14 mouse cellular contexts compared by ENCODE assay signal in the genomic region with DNA sequence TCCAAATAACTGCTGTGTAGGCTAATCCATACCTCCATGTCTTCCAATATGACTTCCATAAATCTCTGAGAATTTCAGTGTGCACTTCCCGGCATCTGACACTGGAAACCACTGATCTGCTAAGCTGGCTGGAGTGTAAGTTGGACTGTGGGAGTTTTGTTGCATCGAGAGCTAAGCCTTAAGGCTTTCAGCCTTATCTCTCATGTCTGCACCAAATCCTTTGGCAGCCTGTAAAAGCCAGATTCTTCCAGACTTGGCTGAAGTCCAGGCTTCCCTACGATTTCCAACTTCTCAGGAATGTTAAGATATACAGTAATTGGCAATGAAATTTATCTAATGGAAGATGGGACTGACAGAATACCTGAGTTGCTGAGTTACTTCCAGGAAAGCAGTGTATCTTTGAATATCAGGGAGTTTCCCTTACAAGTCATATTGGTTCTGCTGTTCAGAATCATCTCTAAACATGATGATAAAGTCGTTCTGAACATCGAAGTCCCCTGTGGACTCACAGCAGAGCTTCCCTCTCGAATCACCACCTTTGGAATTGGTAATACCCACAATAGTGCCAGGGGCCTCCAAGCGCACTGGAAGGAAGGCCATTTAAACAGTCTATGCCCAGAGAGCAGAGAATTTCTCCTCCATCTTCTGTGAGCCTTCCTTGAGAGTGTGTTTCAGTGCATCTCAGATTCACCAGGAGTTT.
DNase-seq lines count a peak whose midpoint lies in the region; ATAC-seq and TF ChIP-seq lines count a peak whose summit lies in the region.
"Had no signal": no experiment of that assay in that cellular context is flagged by ENCODE, and none has a peak within 500 bp of the region (broad histone marks: within the 10 kb centered on the region; RNA-seq: fewer than 3 reads in every experiment).

No protein-coding gene starts in this region.

- H3K27ac ChIP-seq in heart, embryonic 10.5 days: peak overlapping the region; percentile 67; the same call in 1 of the 2 replicates
- H3K27ac ChIP-seq in limb, embryonic 14.5 days (replicated peaks; ENCODE audit: low read depth, low read length): no peak overlapping the region
- no peak overlapping the region for H3K27ac ChIP-seq in limb, embryonic 10.5 days
- H3K27ac ChIP-seq in embryonic facial prominence, embryonic 14.5 days (replicated peaks; ENCODE audit: low read depth, low read length): 0 out of 2 replicates have a peak overlapping the region, but pooled peaks have one; percentile 22
- H3K27ac ChIP-seq in stomach, embryonic 15.5 days: peak overlapping the region; percentile 72; the same call in 1 of the 2 replicates
- H3K27ac ChIP-seq: forebrain, embryonic 12.5 days; hindbrain, embryonic 14.5 days; layer of hippocampus, adult 2 months; neural tube, embryonic 15.5 days had no signal

- no peak overlapping the region for H3K4me3 ChIP-seq in heart, embryonic 10.5 days
- H3K4me3 ChIP-seq in limb, embryonic 14.5 days (replicated peaks; ENCODE audit: low read length): no peak overlapping the region
- H3K4me3 ChIP-seq in limb, embryonic 10.5 days: no peak overlapping the region
- no peak overlapping the region for H3K4me3 ChIP-seq in embryonic facial prominence, embryonic 14.5 days (ENCODE audit: low read depth, low read length)
- H3K4me3 ChIP-seq in stomach, embryonic 15.5 days (replicated peaks): no peak overlapping the region
- H3K4me3 ChIP-seq: forebrain, embryonic 12.5 days; layer of hippocampus, adult 2 months; neural tube, embryonic 15.5 days had no signal

- H3K9ac ChIP-seq in limb, embryonic 14.5 days (ENCODE audit: low read depth, low read length, severe bottlenecking): no peak overlapping the region
- no peak overlapping the region for H3K9ac ChIP-seq in embryonic facial prominence, embryonic 14.5 days (ENCODE audit: low read depth, low read length)
- no peak overlapping the region for H3K9ac ChIP-seq in stomach, embryonic 15.5 days
- H3K9ac ChIP-seq: forebrain, embryonic 12.5 days; hindbrain, embryonic 14.5 days; neural tube, embryonic 15.5 days had no signal

- H3K4me2 ChIP-seq in limb, embryonic 14.5 days (replicated peaks; ENCODE audit: low read depth, low read length, severe bottlenecking): no peak overlapping the region
- no peak overlapping the region for H3K4me2 ChIP-seq in embryonic facial prominence, embryonic 14.5 days (ENCODE audit: low read depth, low read length)
- H3K4me2 ChIP-seq in stomach, embryonic 15.5 days: no peak overlapping the region
- H3K4me2 ChIP-seq: forebrain, embryonic 12.5 days; hindbrain, embryonic 14.5 days; neural tube, embryonic 15.5 days had no signal

- peaks cover 29% of the 10 kb centered on the region for H3K27me3 ChIP-seq in heart, embryonic 10.5 days (ENCODE audit: insufficient read depth, poor library complexity, severe bottlenecking)
- H3K27me3 ChIP-seq in limb, embryonic 14.5 days (ENCODE audit: control insufficient read depth, insufficient read depth, low read length): no peaks in the 10 kb centered on the region
- H3K27me3 ChIP-seq in limb, embryonic 10.5 days (ENCODE audit: low read depth, poor library complexity, severe bottlenecking): peaks cover 20% of the 10 kb centered on the region; the same call in 1 of the 2 replicates
- H3K27me3 ChIP-seq in embryonic facial prominence, embryonic 14.5 days (replicated peaks; ENCODE audit: control insufficient read depth, insufficient read depth, low read length): peaks cover 6% of the 10 kb centered on the region; the same call in 1 of the 2 replicates
- no peaks in the 10 kb centered on the region for H3K27me3 ChIP-seq in stomach, embryonic 15.5 days (replicated peaks)
- H3K27me3 ChIP-seq: forebrain, embryonic 12.5 days; neural tube, embryonic 15.5 days had no signal

- no peaks in the 10 kb centered on the region for H3K36me3 ChIP-seq in heart, embryonic 10.5 days
- no peaks in the 10 kb centered on the region for H3K36me3 ChIP-seq in limb, embryonic 14.5 days (ENCODE audit: control insufficient read depth, insufficient read depth, low read length)
- no peaks in the 10 kb centered on the region for H3K36me3 ChIP-seq in limb, embryonic 10.5 days
- no peaks in the 10 kb centered on the region for H3K36me3 ChIP-seq in embryonic facial prominence, embryonic 14.5 days (ENCODE audit: control insufficient read depth, insufficient read depth, low read length)
- H3K36me3 ChIP-seq in stomach, embryonic 15.5 days: no peaks in the 10 kb centered on the region
- H3K36me3 ChIP-seq: forebrain, embryonic 12.5 days; neural tube, embryonic 15.5 days had no signal

- ATAC-seq in limb, embryonic 14.5 days (ENCODE audit: low FRiP score, low read depth): no peak
- ATAC-seq in embryonic facial prominence, embryonic 14.5 days (ENCODE audit: low read depth): 0 out of 2 replicates have a peak, but pooled peaks have one; percentile 33
- ATAC-seq in stomach, embryonic 15.5 days (ENCODE audit: insufficient read depth, low FRiP score, low read depth): peak; percentile 27; the same call in 1 of the 2 replicates

- WGBS in heart, embryonic 10.5 days: 30% methylated on average over 7 of the region's 7 CpGs
- WGBS in limb, embryonic 14.5 days: 40% methylated on average over 7 of the region's 7 CpGs
- WGBS in limb, embryonic 10.5 days: 70% methylated on average over 7 of the region's 7 CpGs
- 55% methylated on average over 7 of the region's 7 CpGs for WGBS in embryonic facial prominence, embryonic 14.5 days
- 40% methylated on average over 7 of the region's 7 CpGs for WGBS in stomach, embryonic 15.5 days

- no peak for TF ChIP-seq POLR2A in limb, embryonic 14.5 days (IDR thresholded peaks at IDR 0.05; ENCODE audit: borderline replicate concordance, extremely low read depth, insufficient read depth, insufficient read length)

- no peaks in the 10 kb centered on the region for H3K9me3 ChIP-seq in heart, embryonic 10.5 days
- no peaks in the 10 kb centered on the region for H3K9me3 ChIP-seq in limb, embryonic 14.5 days (ENCODE audit: control insufficient read depth, low read length)
- no peaks in the 10 kb centered on the region for H3K9me3 ChIP-seq in limb, embryonic 10.5 days (replicated peaks)
- no peaks in the 10 kb centered on the region for H3K9me3 ChIP-seq in embryonic facial prominence, embryonic 14.5 days (ENCODE audit: control insufficient read depth, low read length)
- no peaks in the 10 kb centered on the region for H3K9me3 ChIP-seq in stomach, embryonic 15.5 days
- H3K9me3 ChIP-seq: forebrain, embryonic 12.5 days; neural tube, embryonic 15.5 days had no signal

- DNase-seq in heart, embryonic 10.5 days (ENCODE audit: low spot score): no peak
- no peak for DNase-seq in heart, adult 18-20 months
- DNase-seq in limb, embryonic 14.5 days (ENCODE audit: low spot score): peak; percentile 54
- DNase-seq in limb, embryonic 10.5 days (ENCODE audit: low spot score): no peak
- peak; percentile 56 for DNase-seq in embryonic facial prominence, embryonic 14.5 days (ENCODE audit: low spot score)
- no peak for DNase-seq in layer of hippocampus, adult 11-12 months (ENCODE audit: low spot score)
- DNase-seq: cerebellum, adult 2 months; gastrocnemius, postnatal 14 days; liver had no signal

- peaks cover 21% of the 10 kb centered on the region for H3K4me1 ChIP-seq in heart, embryonic 10.5 days
- no peaks in the 10 kb centered on the region for H3K4me1 ChIP-seq in limb, embryonic 14.5 days (ENCODE audit: control insufficient read depth, insufficient read depth, low read length)
- peaks cover 11% of the 10 kb centered on the region for H3K4me1 ChIP-seq in limb, embryonic 10.5 days
- H3K4me1 ChIP-seq in embryonic facial prominence, embryonic 14.5 days (ENCODE audit: control insufficient read depth, insufficient read depth, low read length): 0 out of 2 replicates have a peak, but pooled peaks cover 8% of the 10 kb centered on the region
- peaks cover 2% of the 10 kb centered on the region; the same call in 1 of the 2 replicates for H3K4me1 ChIP-seq in stomach, embryonic 15.5 days
- H3K4me1 ChIP-seq: forebrain, embryonic 12.5 days had no signal

Comparison
In these comparisons a context has a peak if more than half of its experiments do, and no peak if none do; other contexts are left out.
1. DNase-seq: peak in limb, embryonic 14.5 days (single experiment) and embryonic facial prominence, embryonic 14.5 days (single experiment); none in heart, embryonic 10.5 days (single experiment), heart, adult 18-20 months (0 of 2), limb, embryonic 10.5 days (single experiment) and layer of hippocampus, adult 11-12 months (single experiment).
2. H3K27ac ChIP-seq: peak in heart, embryonic 10.5 days (single experiment), embryonic facial prominence, embryonic 14.5 days (single experiment) and stomach, embryonic 15.5 days (single experiment); none in limb, embryonic 14.5 days (single experiment) and limb, embryonic 10.5 days (single experiment).